Mouse (Mus musculus) monocyte, adult 5-6 weeks (primary cell): ENCODE measurements around the gene Lmo2. TPM values are rescaled to one million over a fixed set of nuclear protein-coding genes. Genes with fewer than 3 reads are reported as not detected.

Experiments
- ATAC-seq: fragments of 153-309, 156-312 bp; replicated peaks from 2 replicates; pipeline ENCODE4 v1.8.0; 2017; ENCODE audit warnings: mild to moderate bottlenecking; ENCODE audit not compliant: low TSS enrichment, insufficient number of reproducible peaks, severe bottlenecking, poor library complexity, low FRiP score
- total RNA-seq: library from RNA; stranded (forward); fragments of 200-1000, 200-491, 200-594 nt; gene quantifications from 3 replicates; pipeline ENCODE4 v1.2.3, GENCODE M21; 2017

The Lmo2 gene
- 50.1 to 71.8 TPM (median 67.7 TPM) in 3 replicates for total RNA-seq

DNA sequence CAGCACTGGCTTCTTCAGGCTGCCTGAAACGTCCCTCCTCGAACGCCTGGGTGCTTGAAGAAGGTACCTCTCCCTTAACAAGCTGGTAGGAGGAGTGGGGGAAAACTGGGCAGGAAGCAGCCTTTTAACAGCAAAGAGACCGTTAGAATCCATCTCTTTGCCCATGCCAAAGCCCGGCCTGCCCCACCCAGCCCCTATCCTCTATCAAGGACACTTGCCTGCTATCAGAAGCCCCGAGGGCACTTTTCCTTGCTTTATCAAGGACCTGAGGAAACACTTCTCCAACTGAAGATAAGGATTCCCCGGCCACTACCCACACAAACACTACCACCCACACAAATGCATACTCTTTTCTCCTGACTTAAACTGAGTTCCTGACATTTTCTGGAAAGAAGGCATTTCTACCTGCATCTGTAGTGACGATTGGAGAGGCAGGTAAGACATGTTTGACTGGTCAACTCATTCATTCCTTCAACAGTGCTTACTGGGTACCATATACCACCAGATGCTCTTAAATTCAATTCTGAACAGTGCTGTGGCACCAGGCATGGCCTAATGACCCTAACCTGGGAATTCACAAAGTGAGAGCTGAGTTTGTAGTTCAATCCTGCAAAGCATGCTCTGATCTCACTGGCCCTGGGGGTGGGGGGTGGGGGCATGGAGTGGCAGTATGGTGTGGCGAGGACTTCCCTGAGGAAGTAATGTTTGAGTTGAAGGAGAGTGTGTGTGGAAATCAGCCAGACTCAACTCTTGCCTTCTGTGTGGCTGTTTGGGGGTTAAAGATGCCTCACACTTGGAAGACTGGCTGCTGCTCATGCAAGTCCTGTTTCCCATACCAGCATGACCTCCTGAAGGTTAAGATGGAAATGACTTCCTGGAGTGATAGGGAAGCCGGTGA is at the start of gene Lmo2:
TSS of gene Lmo2 (plus strand) at position 338 of the 898 bp plus-strand sequence.
- ATAC-seq: no peak

DNA sequence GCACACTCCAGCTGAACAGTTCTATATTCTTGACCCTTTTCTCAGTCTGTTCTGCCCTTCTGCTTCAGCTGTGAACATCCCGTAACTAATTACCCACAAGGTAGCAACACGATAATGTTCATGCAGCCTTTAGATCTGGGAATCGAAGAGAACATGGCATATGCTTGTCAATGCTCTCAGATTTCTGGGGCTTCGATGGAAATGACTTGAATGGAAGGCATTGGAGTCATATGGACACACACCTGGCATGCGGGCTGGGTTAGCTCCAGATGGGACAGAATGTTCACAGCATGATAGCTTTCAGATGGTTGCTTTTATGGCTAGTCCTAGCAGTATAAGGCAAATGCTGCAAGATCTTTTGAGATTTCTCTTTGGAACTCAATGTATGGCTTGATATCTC is 47.2 kb upstream of the Lmo2 start:
- no peak for ATAC-seq

DNA sequence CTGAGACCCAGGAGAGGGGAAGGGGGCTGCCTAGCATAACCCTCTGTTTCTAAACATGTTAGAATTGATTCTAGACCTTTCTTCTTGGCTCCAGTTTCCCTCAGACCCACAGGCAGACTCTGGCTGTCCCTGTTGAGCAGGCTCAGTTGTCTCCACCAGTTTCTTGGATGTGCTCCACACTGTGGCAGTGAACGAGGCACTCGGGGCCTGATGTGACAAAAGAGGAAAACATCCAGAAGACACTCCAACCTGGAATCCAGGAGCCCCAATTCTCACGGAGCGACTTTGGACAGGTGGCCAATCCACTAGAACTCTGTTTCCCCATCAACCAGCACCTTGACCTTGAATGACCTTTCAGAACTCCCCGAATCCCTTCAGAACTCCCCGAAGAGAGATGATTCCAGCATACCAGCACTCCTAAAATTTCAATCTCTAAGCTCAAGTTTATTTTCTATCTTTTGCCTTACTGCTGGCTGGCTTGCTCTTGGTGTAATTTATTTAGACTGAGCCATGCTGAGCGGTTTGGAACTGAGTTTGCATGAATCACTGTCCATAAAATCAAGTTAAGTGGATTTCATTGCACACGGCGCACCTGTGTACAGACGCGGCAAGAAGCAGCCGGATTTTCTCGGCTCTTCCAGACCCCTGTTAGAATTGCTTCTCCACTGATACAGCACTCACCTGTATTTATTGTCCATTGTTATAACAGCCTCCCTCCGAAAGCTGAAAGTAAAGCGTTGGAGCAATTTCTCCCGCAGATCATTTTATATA is 45.1 kb upstream of the Lmo2 start:
- no peak for ATAC-seq

DNA sequence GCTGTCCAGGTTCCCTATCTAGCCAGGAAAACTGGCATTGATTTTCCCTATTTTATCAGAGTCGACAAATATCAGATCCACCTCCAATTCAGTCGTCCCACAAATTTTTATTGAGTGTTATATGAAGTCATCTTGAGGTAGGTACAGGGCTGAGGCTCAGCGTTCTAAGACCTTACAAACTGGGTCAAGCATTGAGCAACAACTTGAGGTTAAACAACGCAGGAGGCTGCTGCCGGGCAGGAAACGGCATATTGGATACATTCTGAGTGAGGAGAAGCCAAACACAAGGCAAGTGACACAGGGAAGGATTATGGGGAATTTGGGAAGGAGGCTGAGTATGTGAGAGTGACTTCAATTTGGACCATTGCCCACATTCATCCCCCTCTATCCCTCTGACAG is 44.5 kb upstream of the Lmo2 start:
- no peak for ATAC-seq

DNA sequence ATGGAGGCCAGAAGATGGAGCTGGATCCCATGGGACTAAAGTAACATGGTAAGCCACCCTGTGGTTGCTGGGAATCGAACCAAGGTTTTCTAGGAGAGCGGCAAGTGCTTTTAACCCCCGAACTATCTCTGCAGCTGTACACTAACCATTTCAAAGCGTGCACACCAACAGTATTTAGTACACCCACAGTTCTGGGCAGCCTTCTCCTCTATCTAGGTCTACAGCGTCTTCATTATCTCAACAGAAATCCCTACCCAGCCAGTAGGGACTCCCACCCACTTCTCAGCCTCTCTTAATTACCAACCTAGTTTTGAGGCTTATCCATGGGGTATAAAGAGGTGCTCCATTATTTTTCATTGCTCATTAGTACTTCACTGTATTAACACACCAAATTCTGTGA is 41.7 kb upstream of the Lmo2 start:
- no peak for ATAC-seq

DNA sequence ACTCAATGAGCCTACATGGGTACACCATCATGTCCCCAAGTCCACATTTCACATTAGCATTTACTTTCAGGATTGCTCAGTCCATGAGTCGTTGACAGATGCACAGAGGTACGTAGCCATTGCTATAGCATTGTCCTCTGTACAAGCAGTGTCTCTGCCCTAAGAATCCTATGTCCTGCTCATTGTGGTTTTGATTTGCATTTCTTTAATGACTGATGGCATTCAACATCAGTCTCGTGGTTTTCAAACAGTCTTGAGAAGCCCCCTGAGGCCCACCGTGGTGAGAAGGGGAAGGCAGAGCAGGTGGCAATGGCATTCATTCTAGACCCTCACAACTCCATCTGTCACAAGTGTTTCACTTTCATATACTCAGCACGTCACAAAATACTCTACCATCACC is 40.4 kb upstream of the Lmo2 start:
- no peak for ATAC-seq

DNA sequence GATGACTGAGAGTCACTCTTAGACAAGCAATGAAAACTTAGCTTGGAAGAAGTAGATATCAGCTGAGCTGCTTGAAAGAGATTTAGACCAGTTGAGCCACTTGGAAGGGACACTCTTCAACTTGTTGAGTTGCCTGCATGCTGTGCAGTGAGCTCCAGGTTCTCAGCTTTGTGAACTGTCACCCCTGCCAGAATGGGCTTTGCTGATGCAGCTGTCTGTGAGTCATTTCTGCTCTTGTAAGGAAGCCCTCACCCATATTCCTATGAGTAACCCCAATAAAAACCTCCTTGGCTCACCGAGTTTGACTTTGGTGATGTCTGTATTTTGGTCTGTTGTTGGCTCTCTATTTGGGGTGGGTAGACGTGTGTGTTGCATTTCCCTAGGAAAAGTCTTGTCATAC is 39.4 kb upstream of the Lmo2 start:
- ATAC-seq: no peak

DNA sequence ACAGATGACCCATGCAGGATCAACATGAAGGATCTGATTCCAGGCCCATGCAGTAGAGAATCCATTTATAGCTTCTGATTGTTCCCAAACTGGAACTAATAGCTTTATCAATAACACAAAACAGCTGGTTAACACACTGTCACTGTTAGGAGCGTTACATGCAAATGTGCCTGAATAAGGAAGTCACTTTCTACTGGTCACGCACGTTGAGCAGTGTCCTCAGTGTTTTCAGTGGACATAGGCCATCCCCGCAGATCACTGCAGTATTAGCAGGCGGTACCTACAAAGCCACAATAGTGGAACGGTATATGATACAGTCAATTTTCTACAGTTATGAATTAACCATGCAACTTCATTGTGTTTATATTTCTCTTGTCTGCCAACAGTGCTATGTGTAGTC is 38.3 kb upstream of the Lmo2 start:
- no peak for ATAC-seq

DNA sequence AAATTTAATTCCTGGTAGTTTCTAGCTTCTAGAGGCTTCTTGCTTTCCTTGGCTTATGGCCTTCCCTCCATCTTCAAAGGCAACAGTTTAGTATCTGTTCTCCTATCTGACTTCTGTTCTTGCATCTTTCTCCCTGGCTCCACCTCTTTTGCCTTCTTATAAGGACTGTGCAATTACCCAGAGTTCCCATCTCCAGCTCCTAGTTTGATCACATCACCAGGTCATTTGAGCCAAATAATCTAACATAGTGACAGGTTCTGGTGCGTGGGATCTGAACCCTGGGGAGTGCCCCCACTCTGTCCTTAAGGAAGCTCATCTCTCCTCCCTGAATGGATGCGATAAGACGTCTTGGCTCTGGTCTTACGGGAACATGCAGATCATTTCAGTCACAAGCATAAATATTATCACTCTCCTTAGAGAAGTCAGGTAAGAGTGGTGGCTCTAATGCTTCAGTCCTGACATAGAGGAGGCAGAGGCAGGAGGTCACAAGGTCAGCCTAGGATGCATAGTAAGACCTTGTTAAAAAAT is 31.1 kb upstream of the Lmo2 start:
- ATAC-seq: no peak

DNA sequence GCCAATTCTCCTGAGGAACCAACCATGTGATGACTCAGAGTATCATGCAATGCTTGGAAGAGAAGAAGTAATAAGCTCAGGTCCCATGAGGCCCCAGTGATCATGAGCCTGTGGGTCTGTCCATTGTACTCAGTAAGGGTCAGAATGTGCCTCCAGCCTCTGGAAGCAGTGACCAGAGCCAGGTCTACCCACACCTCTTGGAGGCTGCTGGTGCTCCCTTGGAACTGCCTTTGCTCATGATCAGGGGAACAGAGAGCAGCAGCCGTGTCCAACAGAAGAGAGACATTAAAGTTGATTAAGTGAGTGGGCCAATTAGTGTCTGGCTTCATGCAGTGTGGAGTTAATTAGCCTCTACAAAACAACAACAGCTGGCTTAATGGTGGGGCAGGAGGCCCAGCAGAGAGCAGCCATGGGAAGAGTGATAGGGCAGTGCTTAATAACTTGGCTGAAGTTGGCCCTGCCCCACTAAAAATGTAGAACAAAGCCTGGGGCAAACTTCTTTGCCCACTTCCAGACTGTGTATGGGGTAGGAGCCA is 30.1 kb upstream of the Lmo2 start:
- ATAC-seq: no peak

DNA sequence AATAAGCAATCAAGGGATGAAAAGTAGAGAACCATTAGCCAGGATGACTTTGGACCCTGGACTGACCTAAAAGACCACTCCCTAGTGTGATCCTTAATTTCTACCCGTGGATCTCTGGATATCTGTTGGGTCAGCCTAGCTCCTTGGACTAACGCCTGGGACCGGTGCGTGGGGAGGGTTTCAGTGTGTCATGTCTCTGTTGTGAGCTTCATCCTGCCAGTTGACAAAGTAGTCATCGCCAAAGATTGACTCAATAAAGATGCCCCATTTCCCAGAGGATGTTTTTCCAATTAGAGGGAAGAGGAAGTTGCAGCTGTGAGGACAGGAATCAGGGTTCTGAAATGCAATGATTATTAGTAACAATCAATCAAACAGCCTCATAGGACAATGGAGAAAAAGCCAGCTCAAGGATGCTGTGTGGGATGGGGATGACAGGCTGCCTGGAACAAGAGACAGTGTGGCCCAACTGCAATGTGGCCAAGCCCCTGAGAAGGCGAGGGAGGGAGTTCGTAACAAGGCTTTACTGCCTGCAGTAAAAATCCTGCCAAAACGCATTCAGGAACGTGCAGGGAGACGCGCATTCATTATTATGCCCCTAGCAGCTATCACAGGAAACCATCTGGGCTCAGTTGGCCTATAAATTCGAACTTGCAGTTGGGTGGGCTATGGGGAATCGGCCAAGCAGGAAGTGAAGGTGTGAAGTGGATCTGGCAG is 27.3 kb upstream of the Lmo2 start:
- no peak for ATAC-seq

DNA sequence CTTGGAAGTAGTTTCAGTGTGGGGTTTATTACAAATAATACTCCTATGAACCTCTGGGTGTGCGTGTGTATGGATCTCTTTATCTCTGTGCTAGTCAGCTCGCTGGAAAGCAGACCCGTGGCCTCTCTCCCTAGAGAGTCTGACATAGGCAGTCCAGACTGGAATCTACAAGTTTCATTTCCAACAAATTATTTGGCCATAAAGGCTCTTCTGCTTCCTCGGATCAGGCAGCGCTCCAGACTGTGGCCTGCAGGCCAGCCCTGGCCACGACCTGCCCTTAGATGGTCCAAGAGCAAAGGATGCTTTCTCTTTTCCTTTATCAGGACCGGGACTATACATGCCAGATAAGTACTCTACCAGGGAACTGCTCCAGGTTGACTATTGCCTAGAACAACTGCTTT is 26.3 kb upstream of the Lmo2 start:
- no peak for ATAC-seq

DNA sequence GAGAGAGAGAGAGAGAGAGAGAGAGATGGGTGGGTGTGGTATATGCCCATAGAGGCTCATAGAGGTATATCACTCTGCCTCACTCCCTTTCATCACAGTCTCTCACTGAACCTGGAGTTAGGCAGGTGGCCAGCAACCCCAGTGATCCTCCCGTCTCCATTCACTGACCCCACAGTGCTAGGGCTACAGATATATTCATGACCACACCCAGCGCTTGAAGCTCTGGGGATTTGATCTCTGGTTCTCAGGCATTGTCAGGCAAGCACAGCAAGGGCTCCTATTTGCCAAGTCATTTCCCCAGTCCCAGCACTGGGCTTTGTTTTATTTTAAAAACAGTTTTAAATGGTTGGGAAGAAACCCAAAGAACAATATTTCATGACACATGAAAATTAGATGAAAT is 25.8 kb upstream of the Lmo2 start:
- ATAC-seq: no peak

DNA sequence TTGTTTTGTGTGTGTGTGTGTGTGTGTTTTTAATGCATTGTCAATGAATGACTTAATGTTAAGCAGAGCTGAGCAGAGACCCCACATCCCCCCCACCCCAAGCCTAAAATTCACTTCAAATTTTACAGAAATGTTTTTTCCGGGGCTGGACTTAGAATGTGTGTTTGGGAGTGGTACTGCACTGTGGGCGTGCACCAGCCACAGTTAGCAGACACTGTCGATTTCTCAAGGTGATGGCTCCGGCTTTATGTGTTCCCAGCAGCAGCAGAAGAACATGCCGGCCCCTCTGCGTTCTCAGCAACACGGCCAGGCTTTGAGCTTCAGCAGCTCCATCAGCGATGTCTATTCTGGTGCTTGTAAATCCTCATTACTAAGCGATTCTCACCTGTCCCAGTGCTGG is 25.3 kb upstream of the Lmo2 start:
- no peak for ATAC-seq

DNA sequence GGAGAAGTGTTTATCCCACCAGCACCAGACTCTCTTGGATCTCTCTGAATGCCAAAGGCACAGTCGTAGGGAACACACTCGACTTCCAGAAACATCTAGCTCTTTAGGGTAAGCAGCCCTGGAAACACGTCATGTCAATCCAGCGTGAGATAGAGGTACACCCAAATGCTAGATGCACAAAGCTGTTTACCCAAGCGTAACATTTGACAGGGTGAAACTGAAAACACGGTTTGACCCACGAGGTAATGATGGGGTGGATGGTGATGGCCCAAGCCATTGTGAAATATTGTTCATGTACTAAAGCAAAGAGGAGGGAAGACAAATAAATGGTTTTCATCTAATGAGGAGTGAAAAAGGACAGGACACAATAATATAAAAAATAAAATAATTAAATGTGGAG is 23.5 kb upstream of the Lmo2 start:
- ATAC-seq: no peak

DNA sequence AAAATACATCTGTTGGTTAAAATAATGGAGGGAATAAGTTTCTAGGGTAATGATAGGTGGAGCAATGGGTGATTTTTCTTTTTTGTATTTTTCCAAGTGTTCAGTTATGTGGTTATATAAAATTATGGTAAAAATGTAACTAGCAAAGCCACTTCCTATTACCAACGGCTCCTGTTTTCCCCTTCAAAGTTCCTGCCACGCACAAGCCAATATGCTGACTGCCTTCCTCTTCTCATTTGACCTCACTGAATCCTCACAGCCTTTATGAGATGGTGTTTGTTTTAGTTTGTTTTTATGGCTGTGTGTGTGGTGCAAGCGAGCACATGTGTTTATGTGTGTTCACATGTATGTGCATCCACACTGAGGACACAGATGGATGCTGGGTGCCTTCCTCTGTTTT is 23.1 kb upstream of the Lmo2 start:
- no peak for ATAC-seq

DNA sequence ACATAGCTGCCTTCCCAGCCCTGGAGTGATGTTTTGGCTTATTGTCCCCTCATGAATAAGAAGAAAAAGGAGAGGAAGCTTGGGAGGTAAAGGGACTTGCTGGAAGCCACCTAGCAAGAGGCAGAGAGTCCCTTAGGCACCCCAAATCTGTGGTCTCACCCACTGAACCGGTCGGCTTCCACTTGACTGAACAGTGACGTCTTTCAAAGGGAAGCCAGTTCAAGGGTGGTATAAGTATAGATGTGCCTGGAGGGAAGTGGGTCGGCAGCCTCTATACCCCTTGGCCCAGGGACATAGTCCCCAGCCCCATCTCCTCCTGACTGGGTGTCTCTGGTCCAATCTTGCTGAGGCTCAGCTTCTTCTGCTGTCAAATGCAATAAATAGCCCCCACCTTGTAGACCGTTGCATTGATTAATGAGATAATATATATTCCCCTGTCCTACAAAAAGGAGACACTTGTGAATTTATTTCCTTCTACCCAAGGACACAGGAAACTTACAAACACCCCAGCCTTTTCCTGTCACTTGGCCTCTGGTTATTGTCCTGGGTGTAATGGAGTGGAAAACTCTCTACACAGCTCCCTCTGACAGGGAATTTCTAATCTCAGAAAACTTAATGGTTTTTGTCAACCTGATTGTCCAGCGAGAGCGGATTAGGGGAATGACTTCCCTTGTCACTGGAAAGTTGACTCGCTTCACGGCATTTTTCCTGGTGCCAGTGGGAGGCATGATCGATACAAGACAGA is 21.9 kb upstream of the Lmo2 start:
- no peak for ATAC-seq

DNA sequence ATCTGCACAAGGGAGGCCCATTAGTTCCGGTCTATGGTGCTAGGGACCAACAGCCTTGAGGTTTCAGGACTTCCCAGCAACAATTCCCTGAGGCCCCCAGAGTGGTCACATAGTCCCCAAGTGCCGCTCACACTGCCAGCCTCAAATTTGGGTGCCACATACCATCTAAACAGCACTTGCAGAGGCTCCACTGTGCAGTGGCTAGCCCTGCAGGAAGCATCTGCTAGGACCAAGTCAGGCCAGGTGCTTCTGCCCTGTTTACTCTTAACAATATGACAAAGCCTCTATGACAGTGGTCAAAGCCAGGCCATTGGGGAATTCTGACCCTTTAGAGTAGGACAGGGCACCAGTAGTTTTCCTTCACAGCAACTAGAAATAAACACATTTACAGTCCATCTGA is 21.1 kb upstream of the Lmo2 start:
- no peak for ATAC-seq
